Mouse (Mus musculus) telencephalon, adult 2 months (tissue): ENCODE data around the gene Arap1.

ENCODE experiments used
- DNase-seq: peaks from one replicate; pipeline ENCODE4 v3.0.0-alpha.2; 2011; ENCODE audit warnings: low read depth, low spot score

Gene Arap1

DNA sequence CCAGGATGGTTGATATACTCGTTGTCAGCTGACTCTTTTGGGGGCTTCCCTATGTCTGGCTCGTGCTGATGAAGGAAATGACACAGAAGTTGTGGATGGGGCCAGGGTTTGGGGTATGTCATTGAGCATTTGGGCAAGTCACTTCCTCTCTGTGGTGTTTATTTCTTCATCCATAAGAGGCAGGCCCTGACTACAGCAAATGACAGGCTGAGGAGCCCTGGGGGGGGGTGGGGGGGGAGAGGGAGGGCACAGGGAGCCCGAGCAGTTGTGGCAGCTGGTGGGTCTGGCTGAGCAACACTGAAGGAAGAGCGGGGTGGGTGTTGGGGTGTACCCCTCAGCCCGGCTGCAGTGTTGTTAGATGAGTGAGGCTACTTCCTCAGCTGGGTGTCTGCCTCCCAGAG is 14.9 kb downstream of the Arap1 start:
- DNase-seq = no peak

DNA sequence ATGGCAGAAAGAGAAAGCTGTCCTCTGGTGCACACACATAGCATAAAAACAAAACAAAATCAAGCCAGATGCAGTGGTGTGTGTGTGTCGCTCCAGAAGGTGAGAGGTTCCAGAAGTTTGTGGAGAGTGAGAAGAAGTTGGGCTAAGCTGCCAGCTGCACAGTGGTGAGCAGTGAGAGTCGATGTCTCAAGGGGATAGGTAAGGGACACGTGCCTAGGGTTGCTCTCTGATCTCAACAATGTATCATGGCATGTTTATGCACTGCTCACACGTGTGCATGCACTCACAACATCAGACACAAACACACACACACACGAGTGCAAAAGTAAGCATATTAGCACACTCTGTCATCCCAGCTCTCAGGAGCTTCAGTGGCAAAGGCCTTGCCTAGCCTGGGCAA is 16.0 kb downstream of the Arap1 start:
- DNase-seq = no peak

DNA sequence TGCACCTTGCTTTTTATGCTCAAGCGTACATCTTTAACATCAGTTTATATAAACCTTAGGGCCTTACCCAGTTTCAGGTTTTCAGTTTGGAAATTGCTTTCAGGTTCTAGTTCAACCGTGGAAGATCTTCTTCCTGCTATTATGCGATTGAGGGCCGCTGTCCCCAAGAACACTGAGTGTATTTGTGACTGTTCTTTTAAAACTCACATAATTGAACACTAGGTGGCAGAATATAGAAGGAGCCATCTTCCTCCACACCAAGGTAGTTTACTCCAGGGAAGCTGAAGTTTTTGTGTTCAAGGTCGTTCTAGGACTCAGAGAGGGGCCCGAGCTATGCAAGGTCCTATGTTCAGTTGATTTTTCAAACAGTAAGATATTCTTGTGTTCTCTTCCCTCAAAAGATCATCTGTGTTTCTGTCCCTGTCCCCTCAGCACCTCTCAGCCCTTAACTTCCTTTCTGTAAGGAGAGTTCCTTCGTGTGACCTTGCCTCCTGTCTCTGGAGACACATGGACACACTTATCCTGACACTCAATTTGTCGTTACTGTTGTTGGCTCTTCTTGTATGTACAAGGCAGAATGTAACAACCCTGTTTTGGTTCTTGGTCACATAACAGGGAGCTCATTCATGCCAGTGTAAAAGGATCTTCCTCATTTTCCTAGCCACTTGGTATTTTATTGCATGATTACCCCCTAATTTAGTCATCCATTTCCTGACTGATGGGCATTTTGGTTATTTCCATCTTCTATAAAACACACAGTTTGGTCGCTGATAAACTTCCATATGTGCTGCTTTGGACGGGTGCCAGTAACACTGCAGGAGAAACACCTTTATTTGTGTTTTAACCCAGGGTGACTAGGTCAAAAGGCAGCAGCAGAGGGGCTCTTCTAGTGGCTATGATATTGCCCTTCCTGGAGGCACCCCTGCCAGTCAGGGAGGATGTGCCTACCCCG is 20.3 kb downstream of the Arap1 start:
- DNase-seq = no peak

DNA sequence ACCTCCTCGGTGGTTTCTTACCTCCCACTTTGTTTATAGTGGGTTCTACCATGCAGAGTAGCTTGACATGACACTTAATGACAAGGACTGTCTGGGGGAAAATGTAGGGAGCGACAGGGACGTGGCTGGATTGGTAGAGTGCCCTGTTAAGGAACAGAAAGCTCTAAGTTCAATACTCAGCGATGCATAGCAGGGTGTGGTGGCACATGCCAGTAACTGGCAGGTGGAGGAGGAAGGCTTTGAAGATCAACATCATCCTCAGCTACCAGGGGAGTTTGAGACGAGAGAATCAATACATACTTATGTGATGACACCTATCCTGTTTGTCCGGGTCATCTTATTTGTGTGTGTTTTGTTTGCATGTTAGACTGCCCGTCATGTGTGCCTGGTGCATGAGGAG is 21.8 kb downstream of the Arap1 start:
- DNase-seq = no peak

DNA sequence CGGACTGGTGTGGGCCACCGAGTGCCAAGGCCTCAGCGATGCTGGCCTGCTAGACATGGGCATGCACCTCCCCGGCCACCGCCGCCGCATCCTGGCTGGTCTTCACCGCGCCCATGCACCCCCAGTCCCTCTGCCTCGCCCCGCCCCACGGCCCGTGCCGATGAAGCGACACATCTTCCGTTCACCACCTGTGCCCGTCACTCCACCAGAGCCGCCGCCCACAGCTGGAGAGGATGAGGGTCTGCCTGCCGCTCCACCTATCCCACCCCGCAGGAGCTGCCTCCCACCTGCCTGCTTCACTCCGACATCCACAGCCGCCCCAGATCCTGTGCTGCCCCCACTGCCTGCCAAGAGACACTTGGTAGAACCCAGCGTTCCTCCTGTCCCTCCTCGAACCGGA is 25.2 kb downstream of the Arap1 start:
- DNase-seq = no peak

DNA sequence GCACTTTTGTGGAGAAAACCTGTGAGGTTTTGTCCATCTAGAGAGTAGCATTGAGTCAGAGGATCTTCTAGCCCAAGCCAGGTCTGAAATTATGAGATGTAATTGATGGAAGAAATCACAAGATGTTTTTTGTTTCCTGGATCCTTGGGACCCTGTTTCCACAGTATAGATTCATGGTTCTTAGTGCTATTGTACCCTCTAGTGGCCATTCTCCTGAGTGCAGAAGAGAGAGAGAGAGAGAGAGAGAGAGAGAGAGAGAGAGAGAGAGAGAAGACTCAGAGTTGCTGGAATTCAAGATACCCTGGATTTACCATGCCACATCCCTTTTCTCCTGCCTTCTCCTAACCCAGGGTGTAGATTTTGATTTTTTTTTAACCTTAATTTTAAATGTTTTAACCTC is 26.3 kb downstream of the Arap1 start:
- peak; percentile 67 for DNase-seq

DNA sequence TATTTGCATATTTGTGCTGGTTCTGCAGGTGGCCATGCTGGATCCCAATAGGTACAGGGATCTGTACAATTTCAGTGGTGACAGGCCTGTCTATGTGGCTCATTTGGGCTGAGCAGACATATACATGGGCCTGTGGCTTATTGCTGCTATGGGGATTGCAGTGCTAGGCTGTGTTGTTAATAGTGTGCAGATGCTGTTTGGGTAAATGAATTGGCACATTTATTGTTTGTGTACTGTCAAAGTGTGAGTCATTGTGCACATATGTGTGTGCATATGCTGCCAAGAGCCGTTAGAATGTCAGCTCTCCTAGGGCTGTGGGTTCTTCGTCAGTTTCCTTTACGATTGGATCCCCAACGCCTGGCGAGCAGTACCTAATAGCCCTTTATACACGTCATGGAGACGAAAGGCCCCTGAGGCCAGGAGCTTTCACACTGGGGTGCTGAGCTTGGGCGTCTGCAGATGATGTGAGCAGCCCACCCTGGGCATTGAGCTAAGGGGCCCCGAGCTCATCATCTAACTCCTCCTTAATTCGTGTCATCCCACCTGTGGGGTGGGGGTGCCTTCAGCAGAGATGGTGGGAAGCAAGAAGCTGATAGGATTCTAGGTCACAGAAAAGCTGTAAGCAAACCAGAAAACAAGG is 29.0 kb downstream of the Arap1 start:
- DNase-seq = no peak

DNA sequence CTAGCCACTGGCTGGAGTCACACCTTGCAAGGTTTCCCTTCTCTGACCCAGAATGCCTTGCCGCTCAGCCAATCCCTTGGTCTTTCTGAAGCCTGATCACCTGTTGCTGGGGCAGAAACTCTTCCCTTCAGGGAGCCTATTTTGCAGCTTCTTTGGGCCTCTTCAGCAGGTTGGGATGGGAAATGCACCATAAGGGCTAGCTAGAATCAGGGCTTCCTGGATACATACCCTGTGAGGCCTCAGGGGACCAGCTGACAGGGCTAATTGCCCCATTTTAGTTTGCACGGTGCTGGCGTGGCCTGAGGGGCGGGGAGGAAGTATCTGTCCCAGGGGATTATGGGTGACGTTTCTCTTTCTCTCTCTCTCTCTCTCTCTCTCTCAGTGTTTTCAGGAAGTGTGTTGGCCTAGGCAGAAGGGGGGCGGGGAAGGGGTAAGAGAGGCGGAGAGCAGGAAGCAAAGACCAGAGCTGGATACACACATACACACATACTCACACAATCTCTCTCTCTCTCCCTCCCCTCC is 29.9 kb downstream of the Arap1 start:
- DNase-seq = no peak

DNA sequence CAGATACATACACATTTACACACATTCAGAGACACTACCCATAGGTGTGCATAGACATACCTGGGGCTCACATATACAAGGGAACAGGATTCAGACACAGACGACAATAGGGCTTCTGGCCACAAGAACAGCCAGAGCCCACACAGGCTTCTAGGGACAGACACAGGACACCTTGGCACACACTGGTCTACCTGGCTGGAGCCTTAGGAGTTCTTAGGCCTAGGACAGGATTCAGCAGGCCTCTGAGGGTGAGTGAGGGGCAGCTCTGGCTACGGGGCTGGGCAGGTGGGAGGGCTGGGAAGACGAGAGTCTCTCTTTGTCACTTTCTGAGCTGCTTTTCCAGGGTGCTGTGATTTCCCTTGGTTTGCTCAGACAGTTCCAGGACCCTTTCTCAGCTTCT is 30.4 kb downstream of the Arap1 start:
- no peak for DNase-seq

DNA sequence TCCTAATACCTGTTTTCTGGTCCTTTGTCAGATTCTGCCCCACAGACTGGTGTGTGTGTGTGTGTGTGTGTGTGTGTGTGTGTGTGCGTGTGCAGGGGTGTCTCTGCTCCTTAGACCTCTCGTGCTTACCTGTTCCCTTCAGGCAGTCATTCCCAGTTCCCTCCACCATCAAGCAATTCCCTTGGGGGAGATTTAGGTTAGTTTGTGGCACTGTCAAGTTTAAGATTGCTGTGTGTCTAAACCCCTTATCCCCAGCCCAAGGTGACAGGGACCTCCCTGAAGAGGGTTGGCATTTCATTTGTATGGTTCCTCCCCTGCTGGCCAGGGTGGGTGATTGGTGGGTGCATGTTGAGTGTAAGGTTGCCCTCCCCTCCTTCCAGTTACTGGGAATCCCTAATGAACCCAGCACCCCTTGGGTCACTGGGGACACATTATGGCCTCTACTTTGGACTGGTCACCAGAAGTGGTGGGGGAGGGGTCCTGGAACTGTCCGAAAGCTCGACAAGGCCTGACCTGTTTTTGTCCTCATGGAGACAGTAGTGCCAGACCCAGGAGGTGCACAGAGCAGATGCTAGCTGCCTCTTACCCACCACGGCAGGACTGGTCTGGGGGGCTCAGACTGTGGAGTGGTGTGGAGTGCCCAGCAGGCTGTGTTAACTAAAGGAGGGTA is 31.1 kb downstream of the Arap1 start:
- no peak for DNase-seq

DNA sequence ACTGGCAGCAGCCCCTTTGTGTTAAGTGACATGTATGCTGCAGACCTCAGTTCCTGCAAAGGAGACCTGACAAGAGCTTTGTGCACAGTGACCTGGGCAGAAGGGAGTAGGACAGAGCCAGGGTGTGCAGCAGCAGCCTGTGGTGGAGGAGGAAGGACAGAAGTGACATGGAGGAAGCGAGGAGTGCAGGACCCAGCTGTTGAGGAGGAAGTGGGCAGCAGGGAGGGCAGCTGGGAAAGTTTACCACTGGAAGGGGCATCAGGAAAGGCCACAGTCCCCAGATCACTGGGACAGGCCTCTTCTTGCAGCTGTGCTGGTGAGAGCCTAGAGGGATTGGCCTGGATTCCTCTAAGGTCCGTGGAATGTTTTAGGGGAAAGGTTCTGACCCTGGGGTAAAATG is 31.9 kb downstream of the Arap1 start:
- DNase-seq = no peak

DNA sequence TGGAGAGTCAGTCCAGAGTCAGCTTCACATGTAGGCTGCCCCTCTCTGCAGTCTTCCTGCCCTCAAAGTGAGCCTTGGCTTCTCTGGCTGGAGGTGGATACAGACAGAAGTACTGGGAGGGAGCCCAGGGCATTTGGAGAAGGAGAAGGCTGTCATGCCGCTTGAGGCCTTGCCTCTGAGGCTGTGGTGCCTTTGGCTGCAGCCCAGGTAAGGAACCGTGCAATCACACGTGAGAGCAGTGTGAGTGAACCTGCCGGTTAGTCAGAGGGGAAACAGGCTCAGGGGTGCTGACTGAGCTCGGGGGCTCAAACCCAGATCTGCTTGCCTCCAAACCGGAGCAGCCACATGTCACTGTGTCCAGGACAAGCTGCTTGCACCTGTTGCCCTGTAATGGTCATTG is 33.6 kb downstream of the Arap1 start:
- no peak for DNase-seq

DNA sequence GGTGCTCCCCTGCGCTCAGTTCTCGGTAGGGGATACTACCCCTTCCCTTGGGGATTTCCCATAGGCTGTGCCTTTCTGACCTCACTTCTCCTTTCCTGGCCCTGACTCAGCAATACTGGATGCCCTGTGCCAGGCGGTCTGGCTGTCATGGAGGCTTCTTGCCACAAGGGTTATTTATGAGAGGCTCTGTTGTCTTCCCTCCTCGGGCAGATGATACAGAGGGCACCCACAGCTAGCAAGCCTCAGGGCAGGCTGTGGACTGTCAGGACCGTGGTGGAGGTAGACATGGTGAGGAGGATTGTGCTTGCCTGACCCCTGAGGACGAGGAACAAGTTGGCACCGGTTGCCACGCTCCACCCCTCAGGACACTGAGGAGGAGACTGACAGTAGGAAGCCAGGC is 34.5 kb downstream of the Arap1 start:
- DNase-seq = no peak

DNA sequence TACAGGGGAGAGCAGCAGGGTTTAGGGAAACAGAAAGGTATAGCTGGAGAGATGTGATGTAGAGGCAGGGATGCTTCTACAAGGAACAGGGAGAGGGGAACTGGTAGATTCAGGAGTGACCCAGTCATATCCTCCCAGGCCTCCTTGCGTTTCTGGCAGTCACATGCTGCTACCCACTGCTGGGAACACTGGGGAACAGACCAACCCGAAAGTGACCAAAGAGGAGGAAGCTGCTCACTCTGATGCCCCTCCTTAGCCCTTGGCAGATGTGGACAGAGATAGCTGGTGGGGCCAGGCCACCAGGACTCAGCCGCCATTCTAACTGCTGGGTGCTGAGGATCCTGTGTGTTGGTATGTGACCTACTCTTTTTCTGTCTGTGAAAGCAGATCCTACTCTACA is 35.9 kb downstream of the Arap1 start:
- no peak for DNase-seq

DNA sequence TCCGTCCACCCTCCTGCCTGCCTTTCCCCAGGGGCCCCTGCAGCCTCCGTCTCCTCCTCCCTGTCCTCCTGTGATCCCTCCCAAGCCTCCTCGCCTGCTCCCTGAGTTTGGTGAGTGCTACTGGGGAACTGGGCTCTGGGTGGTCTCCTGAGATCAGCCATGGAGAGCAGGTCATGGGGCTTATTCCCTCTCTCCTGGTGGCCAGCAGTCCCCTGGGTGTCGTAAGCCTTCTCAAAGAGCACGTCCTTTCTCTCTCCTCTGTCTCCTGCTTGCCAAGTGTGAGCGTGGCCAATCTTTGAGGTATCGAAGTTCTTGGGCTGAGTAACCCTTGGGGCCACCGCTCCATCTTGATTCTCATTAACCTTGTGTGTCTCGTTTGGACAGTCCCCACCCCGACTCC is 37.1 kb downstream of the Arap1 start:
- DNase-seq = no peak

DNA sequence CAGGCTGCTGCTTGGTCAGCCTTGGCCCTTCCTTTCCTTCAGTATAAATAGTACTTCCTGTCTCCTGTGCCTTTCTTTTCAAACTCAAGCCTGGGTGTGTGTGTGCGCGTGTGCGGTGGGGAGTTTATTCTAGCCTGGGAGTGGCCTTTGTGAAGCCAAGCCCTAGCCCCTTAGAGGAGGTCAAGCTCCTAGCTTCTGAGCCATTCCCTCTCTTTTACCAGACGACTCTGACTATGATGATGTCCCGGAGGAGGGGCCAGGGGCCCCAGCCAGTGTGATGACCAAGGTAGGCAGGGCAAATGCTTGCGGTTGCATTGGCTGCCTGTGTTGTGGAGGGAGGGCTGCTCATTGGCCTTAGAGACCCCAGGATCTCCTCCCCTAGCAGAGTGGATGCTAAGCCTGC is 37.5 kb downstream of the Arap1 start:
- no peak for DNase-seq

DNA sequence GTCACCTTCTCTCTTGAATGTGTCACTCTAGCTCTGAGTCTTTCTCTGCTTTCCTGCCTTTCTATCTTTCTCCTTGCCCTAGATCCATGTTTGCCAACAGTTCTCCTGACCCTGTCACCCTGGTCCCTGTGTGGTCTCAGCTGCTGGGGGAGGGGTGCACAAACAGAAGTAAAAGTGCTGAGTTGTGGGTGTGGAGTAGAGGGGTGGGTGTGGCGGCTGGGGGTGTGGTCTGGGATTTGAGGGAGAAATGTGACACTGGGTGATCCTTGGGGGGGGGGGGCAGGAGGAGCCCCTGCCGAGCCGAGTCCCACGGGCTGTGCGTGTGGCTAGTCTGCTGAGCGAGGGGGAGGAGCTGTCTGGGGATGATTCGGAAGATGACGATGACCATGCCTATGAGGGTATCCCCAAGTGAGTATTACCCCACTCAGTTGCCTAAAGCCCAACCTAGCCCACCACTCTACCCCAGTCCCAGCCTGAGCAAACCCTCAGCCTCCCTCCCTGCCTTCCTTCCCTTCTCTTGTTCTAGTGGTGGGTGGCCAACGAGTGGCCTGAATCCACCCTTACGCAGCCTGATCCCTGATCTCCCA is 38.1 kb downstream of the Arap1 start:
- no peak for DNase-seq

DNA sequence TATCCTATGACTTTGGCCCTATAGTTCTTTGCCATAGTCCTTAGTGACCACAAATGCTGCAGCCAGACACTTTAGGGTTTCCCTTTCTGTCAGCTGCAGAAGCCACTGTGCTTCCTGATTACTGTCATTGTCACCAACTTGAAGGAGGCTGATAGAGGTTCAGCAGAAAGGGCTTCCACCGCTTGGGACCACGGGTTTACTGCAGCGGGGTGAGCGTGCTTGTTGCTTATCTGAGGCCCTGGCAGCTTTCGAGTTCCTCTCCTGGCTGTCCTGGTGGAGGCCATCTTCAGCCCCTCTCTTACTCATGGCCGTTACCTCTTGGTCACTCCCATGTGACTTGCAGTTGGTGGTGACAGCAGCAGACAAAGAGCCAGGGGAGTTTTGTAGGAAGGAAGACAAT is 41.4 kb downstream of the Arap1 start:
- no peak for DNase-seq

DNA sequence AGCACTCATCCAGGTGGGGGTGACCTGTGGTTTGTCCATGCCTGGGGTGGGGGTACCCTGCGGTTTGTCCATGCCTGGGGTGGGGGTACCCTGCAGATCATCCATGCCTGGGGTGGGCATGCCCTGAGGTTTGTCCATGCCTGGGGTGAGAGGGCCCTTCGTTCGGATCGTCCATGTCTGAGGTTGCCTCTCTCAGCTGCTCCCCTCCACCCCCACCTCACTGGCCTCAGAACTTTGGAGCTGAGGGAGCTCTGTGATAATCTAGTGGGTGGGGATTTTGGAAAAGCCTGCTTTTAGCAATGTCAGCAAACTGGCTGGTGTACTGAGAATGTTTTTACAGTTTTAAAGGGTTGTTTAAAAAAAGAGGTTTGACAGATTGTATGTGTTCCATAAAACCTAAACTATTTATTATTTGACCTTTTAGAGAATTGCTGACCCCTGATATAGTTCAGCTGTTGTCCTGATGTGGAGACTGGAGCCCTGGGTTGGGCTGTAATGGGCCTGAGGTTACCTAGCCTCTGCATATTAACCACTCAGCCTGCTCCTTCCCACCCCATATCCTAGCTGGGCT is 44.1 kb downstream of the Arap1 start:
- DNase-seq = no peak

DNA sequence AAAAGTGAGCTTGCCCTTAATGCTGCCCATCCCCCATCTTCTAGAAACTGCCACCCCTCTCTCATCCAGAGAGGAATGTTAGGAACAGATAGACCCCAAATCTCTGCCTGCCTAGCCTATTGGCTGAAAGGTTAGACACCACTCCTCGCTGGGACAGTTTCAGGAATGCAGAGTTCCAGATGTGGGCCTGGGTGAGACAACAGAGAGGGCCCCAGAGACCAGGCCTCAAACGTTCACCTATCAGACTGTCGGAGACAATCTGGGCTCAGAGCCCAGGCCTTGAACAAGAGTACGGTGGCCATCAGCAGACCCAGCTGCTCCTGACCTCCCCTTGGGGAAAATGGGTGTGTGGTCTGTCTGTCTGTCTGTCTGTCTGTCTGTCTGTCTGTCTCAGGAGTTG is 45.1 kb downstream of the Arap1 start:
- no peak for DNase-seq

DNA sequence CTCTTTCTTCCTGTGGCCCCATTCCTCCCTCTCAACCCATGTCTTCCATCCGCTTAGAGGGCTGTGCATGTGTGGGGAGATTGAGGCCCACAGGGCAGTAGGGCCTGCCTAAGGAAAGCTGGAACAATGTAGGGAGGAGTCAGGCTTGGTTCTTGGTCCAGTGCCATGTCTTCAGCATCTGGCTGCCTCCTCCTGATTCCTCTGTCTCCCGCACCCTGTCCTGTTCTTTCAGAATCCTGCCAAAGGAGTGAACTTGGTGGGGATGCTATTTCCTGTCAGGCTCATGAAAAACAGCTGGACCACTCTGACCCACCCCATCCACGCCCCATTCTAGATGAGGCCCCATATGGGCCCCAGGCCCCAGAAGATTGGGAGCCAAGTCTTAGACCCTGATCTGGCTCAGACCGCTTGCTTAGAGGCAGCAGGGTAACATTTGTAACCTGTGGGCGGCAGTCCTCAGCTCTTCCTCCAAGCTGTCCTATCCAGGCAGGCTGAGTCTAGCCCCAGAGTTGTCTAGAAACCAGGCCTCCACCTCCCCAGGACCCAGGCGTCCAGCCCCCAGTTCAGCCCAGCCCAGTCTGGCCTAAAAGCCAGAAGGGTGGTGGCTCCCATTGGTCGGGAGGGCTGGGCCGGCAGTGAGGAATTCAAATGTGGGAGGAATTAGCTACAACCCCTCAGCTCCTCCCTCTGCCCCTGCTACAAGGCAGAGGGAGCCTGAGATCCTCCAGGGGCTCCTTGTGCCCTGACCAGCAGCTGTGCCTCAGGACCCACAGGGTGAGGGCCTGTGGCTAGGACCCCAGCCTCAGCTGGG is 46.0 kb downstream of the Arap1 start:
- no peak for DNase-seq
